Mouse (Mus musculus) intestine, embryonic 15.5 days (tissue): ENCODE results near the gene Cul4a. TPM values are rescaled to one million over a fixed set of nuclear protein-coding genes. Genes with fewer than 3 reads are reported as not detected.

Experiments used
- ATAC-seq: fragments of 200-750 bp; cut with Nextera tagmentation; 2 replicates; pipeline ENCODE4 v1.8.0; 2017; ENCODE audit warnings: moderate TSS enrichment, moderate library complexity
- H3K27ac ChIP-seq: fragments of 300-500 bp; sonication (generic); 2 replicates; pipeline ENCODE4 v1.5.1; 2015; ENCODE audit warnings: mild to moderate bottlenecking, inconsistent platforms
- H3K27me3 ChIP-seq: fragments of 300-500 bp; sonication (generic); replicated peaks from 2 replicates; pipeline ENCODE4 v1.6.1; 2015; ENCODE audit warnings: inconsistent platforms
- H3K36me3 ChIP-seq: fragments of 300-500 bp; sonication (generic); 2 replicates; pipeline ENCODE4 v1.6.1; 2015; ENCODE audit warnings: inconsistent platforms
- H3K4me1 ChIP-seq: fragments of 300-500 bp; sonication (generic); replicated peaks from 2 replicates; pipeline ENCODE4 v1.6.1; 2015; ENCODE audit warnings: inconsistent platforms
- H3K4me2 ChIP-seq: fragments of 300-500 bp; sonication (generic); replicated peaks from 2 replicates; pipeline ENCODE4 v1.6.1; 2015; ENCODE audit warnings: mild to moderate bottlenecking, inconsistent platforms
- H3K4me3 ChIP-seq: fragments of 300-500 bp; sonication (generic); replicated peaks from 2 replicates; pipeline ENCODE4 v1.5.1; 2015; ENCODE audit warnings: inconsistent platforms
- H3K9ac ChIP-seq: fragments of 300-500 bp; sonication (generic); 2 replicates; pipeline ENCODE4 v1.6.1; 2015; ENCODE audit warnings: inconsistent platforms
- H3K9me3 ChIP-seq: fragments of 300-500 bp; sonication (generic); 2 replicates; pipeline ENCODE4 v1.6.1; 2016; ENCODE audit warnings: inconsistent platforms
- WGBS: fragments of 180-500 bp; shearing (Covaris S2); methylation state at CpG from one replicate; pipeline ENCODE4 v1.1.7; 2015; 5-methylcytosine and 5-hydroxymethylcytosine counted together
- polyA plus RNA-seq: library from polyadenylated mRNA; unstranded; fragments of >200 nt; fragmentation: Nextera tagmentation; extraction: Ambion mirVana; gene quantifications from 2 replicates; pipeline ENCODE4 v1.2.1, GENCODE M21; 2015

Cul4a gene
- polyA plus RNA-seq, 1 experiment from 2014 or later = 91.5 TPM

- Histone ChIP-seq H3K9me3 (no peaks in the 10 kb centered on the region), H3K36me3 (peaks cover 17% of the 10 kb centered on the region), H3K9ac (no peak overlapping the region), H3K4me3 (no peak overlapping the region), H3K4me2 (no peak overlapping the region), H3K4me1 (no peaks in the 10 kb centered on the region), H3K27me3 (no peaks in the 10 kb centered on the region), H3K27ac (no peak overlapping the region)
- WGBS = 89% methylated on average over 2 of the region's 2 CpGs
- no peak for ATAC-seq
Measured at GRCm38 (mm10) chr8:13148476-13148875, 43.1 kb downstream of the Cul4a start.

GRCm38 (mm10) chr8:13149287-13149686, 43.9 kb downstream of the Cul4a start:
- Histone ChIP-seq H3K36me3 (peaks cover 13% of the 10 kb centered on the region), H3K4me3 (no peak overlapping the region), H3K9me3 (no peaks in the 10 kb centered on the region), H3K9ac (no peak overlapping the region), H3K4me2 (no peak overlapping the region), H3K27ac (no peak overlapping the region), H3K4me1 (no peaks in the 10 kb centered on the region), H3K27me3 (no peaks in the 10 kb centered on the region)
- ATAC-seq = no peak
- WGBS = 93% methylated on average over 2 of the region's 2 CpGs

GRCm38 (mm10) chr8:13149866-13150265, 44.4 kb downstream of the Cul4a start:
- H3K27me3 ChIP-seq = no peaks in the 10 kb centered on the region
- ATAC-seq = no peak

GRCm38 (mm10) chr8:13150929-13151328, 45.5 kb downstream of the Cul4a start:
- 83% methylated on average over 2 of the region's 2 CpGs for WGBS
- Histone ChIP-seq H3K27me3 (no peaks in the 10 kb centered on the region), H3K9ac (no peak overlapping the region), H3K4me1 (no peaks in the 10 kb centered on the region), H3K9me3 (no peaks in the 10 kb centered on the region), H3K36me3 (peaks cover 4% of the 10 kb centered on the region; the same call in 1 of the 2 replicates), H3K27ac (no peak overlapping the region), H3K4me2 (no peak overlapping the region), H3K4me3 (no peak overlapping the region)
- no peak for ATAC-seq

More at GRCm38 (mm10) chr8:13149866-13150265, 44.4 kb downstream of the Cul4a start:
- H3K4me1 ChIP-seq = no peaks in the 10 kb centered on the region
- no peak overlapping the region for H3K4me3 ChIP-seq
- H3K9me3 ChIP-seq = no peaks in the 10 kb centered on the region
- peaks cover 8% of the 10 kb centered on the region for H3K36me3 ChIP-seq
- H3K4me2 ChIP-seq = no peak overlapping the region
- H3K9ac ChIP-seq = no peak overlapping the region
- WGBS = 63% methylated on average over 5 of the region's 5 CpGs
- no peak overlapping the region for H3K27ac ChIP-seq

GRCm38 (mm10) chr8:13154099-13154498, 48.7 kb downstream of the Cul4a start:
- H3K4me2 ChIP-seq = no peak overlapping the region
- WGBS = 79% methylated on average over 9 of the region's 9 CpGs
- 0 out of 2 replicates have a peak, but pooled peaks cover 3% of the 10 kb centered on the region for H3K4me1 ChIP-seq
- no peak overlapping the region for H3K27ac ChIP-seq
- H3K9ac ChIP-seq = no peak overlapping the region
- H3K9me3 ChIP-seq = no peaks in the 10 kb centered on the region
- H3K27me3 ChIP-seq = no peaks in the 10 kb centered on the region
- no peak overlapping the region for H3K4me3 ChIP-seq
- H3K36me3 ChIP-seq = no peaks in the 10 kb centered on the region
- ATAC-seq = no peak

- ATAC-seq = no peak
Measured at GRCm38 (mm10) chr8:13155358-13155757, 49.9 kb downstream of the Cul4a start.

GRCm38 (mm10) chr8:13156327-13157097, 51.1 kb downstream of the Cul4a start:
- WGBS = 70% methylated on average over 12 of the region's 12 CpGs
- Histone ChIP-seq H3K27me3 (no peaks in the 10 kb centered on the region), H3K4me2 (no peak overlapping the region), H3K36me3 (no peaks in the 10 kb centered on the region), H3K4me1 (peaks cover 16% of the 10 kb centered on the region), H3K9me3 (no peaks in the 10 kb centered on the region), H3K27ac (no peak overlapping the region), H3K4me3 (no peak overlapping the region), H3K9ac (no peak overlapping the region)
- ATAC-seq = no peak

More at GRCm38 (mm10) chr8:13155358-13155757, 49.9 kb downstream of the Cul4a start:
- no peak overlapping the region for H3K27ac ChIP-seq
- no peak overlapping the region for H3K4me2 ChIP-seq
- 70% methylated on average over 9 of the region's 9 CpGs for WGBS
- no peaks in the 10 kb centered on the region for H3K36me3 ChIP-seq
- no peak overlapping the region for H3K4me3 ChIP-seq
- H3K27me3 ChIP-seq = no peaks in the 10 kb centered on the region
- peaks cover 8% of the 10 kb centered on the region for H3K4me1 ChIP-seq
- no peak overlapping the region for H3K9ac ChIP-seq
- no peaks in the 10 kb centered on the region for H3K9me3 ChIP-seq

GRCm38 (mm10) chr8:13158718-13159376, 53.4 kb downstream of the Cul4a start, which contains the start of gene Lamp1:
Lamp1 (plus strand) TSS chr8:13159161.
- Histone ChIP-seq H3K9me3 (no peaks in the 10 kb centered on the region), H3K36me3 (no peaks in the 10 kb centered on the region), H3K27me3 (no peaks in the 10 kb centered on the region), H3K4me2 (peak within 1 kb of the TSS; percentile 67), H3K4me1 (peaks cover 20% of the 10 kb centered on the region), H3K27ac (peak within 1 kb of the TSS; percentile 70), H3K4me3 (peak within 1 kb of the TSS; percentile 100), H3K9ac (peak within 1 kb of the TSS; percentile 92)
- WGBS = under 1% methylated on average over 45 of the region's 50 CpGs
- ATAC-seq = peak; percentile 97

- Histone ChIP-seq H3K27ac (peak overlapping the region; percentile 70), H3K36me3 (no peaks in the 10 kb centered on the region), H3K4me1 (peaks cover 20% of the 10 kb centered on the region), H3K27me3 (no peaks in the 10 kb centered on the region), H3K4me2 (peak overlapping the region; percentile 67), H3K9me3 (no peaks in the 10 kb centered on the region), H3K9ac (peak overlapping the region; percentile 92), H3K4me3 (peak overlapping the region; percentile 100)
- under 1% methylated on average over 46 of the region's 49 CpGs for WGBS
- peak; percentile 75 for ATAC-seq
Measured at GRCm38 (mm10) chr8:13159377-13159881, 54.0 kb downstream of the Cul4a start.

- Histone ChIP-seq H3K4me1 (peaks cover 20% of the 10 kb centered on the region), H3K4me2 (peak overlapping the region; percentile 67), H3K4me3 (peak overlapping the region; percentile 100; the same call in 1 of the 2 replicates), H3K27ac (no peak overlapping the region), H3K36me3 (no peaks in the 10 kb centered on the region; the same call in 1 of the 2 replicates), H3K9me3 (no peaks in the 10 kb centered on the region), H3K9ac (peak overlapping the region; percentile 92), H3K27me3 (no peaks in the 10 kb centered on the region)
- 74% methylated on average over 3 of the region's 3 CpGs for WGBS
- no peak for ATAC-seq
Measured at GRCm38 (mm10) chr8:13160691-13161090, 55.3 kb downstream of the Cul4a start.

- H3K4me2 ChIP-seq = no peak overlapping the region
- H3K9ac ChIP-seq = no peak overlapping the region
- no peaks in the 10 kb centered on the region for H3K27me3 ChIP-seq
- peaks cover 3% of the 10 kb centered on the region; the same call in 1 of the 2 replicates for H3K36me3 ChIP-seq
- H3K4me3 ChIP-seq = no peak overlapping the region
- H3K4me1 ChIP-seq = peaks cover 20% of the 10 kb centered on the region
- no peak overlapping the region for H3K27ac ChIP-seq
- ATAC-seq = no peak
- WGBS = 83% methylated on average over 6 of the region's 6 CpGs
- H3K9me3 ChIP-seq = no peaks in the 10 kb centered on the region
Measured at GRCm38 (mm10) chr8:13162098-13162497, 56.7 kb downstream of the Cul4a start.

- ATAC-seq = no peak
- no peak overlapping the region for H3K4me2 ChIP-seq
- no peaks in the 10 kb centered on the region for H3K27me3 ChIP-seq
- peaks cover 12% of the 10 kb centered on the region for H3K36me3 ChIP-seq
- peaks cover 18% of the 10 kb centered on the region for H3K4me1 ChIP-seq
- no peak overlapping the region for H3K9ac ChIP-seq
- H3K9me3 ChIP-seq = no peaks in the 10 kb centered on the region
- no peak overlapping the region for H3K4me3 ChIP-seq
- H3K27ac ChIP-seq = no peak overlapping the region
- 59% methylated on average over 1 of the region's 1 CpGs for WGBS
Measured at GRCm38 (mm10) chr8:13163563-13163962, 58.1 kb downstream of the Cul4a start.
